Mouse (Mus musculus) fibroblast of lung, adult 2 months (primary cell): ENCODE measurements around the gene Pik3r3.
A peak's percentile ranks its signal among the peaks of the same experiment; 100 is the strongest.
"Not testable (repeated sequence)": the region's sequence is repeated elsewhere in the genome, so short reads cannot be mapped to it uniquely, and the experiment has no call there.

ENCODE experiments used
- DNase-seq: peaks from one replicate; pipeline ENCODE4 v3.0.0-alpha.2; 2011; ENCODE audit warnings: low read depth

Gene Pik3r3

GRCm38 (mm10) chr4:116220071-116220650, 1.3 kb upstream of the Pik3r3 start:
- DNase-seq, result no peak

- DNase-seq, result no peak
These were observed 658 bp upstream of the Pik3r3 start for GRCm38 (mm10) chr4:116220780-116221139.

DNA sequence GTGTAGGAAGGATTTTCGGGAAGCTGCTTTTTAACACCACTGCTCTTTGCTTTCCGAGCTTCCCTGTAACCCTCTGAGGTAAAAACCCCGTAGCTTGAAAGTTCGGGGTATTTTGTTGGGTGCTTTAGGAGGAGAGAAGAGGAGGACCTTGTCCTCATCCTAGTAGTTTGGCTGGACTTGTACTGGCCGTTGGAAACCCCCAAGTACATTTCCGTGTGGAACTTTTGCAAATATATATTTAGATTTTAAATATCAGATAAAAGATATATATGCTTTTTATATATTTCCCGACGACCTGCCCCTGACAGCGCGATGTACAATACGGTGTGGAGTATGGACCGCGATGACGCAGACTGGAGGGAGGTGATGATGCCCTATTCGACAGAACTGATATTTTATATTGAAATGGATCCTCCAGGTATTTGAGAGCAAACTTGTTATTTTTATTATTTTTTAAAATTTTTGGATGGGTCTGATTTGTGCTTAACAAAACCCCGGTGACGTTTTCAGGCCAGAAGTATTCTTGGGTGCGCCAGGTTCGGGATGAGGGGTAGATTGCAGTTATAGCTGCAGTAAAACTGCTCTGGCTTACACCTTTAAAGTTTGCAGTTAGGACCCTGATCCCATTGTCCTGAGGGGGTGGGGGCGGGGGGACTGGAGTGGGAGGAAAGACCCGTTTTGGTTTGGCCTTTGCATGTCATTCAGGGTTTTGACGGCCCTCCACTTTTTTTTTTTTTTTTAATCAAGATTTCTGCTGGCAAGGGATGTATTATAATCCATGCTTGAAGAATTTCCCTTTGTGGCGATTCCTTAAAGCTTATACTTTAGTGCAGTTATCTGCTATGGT, 801 bp downstream of the Pik3r3 start:
- DNase-seq, result no peak

- no peak for DNase-seq
These were observed 1.4 kb downstream of the Pik3r3 start for GRCm38 (mm10) chr4:116222843-116223119.

DNA sequence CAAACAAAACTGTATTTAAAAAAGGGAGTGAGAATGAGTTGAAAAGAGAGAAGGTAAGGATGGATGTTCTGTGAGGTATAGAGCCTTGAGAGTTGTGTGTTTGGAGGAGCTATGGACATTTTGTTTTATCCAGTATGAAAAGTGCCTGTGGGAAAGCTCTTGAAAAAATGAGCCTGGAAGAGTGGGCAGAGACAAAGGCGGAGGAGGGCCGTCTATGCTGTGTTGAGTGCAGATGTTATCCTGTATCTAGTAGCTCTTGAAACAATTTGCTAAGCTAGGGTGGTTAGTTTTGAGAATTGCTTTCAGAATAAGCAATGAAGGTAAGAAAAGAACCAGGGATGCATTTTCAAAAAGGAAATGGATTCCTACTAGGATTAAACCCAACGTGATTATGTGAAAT, 22.0 kb downstream of the Pik3r3 start:
- DNase-seq, result no peak

GRCm38 (mm10) chr4:116244240-116244639, 22.8 kb downstream of the Pik3r3 start:
- DNase-seq, result no peak

DNA sequence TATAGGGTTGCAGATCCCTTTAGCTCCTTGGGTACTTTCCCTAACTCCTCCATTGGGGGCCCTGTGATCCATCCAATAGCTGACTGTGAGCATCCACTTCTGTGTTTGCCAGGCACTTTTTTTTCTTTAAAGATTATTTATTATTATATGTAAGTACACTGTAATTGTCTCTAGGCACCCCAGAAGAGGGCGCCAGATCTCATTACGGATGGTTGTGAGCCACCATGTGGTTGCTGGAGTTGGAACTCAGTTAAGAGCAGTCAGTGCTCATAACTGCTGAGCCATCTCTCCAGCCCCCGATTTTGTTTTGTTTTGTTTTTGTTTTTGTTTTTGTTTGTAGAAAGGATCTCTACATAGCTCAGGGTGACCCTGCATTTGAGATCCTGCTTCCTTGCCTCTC, 24.5 kb downstream of the Pik3r3 start:
- not testable (repeated sequence) for DNase-seq

DNA sequence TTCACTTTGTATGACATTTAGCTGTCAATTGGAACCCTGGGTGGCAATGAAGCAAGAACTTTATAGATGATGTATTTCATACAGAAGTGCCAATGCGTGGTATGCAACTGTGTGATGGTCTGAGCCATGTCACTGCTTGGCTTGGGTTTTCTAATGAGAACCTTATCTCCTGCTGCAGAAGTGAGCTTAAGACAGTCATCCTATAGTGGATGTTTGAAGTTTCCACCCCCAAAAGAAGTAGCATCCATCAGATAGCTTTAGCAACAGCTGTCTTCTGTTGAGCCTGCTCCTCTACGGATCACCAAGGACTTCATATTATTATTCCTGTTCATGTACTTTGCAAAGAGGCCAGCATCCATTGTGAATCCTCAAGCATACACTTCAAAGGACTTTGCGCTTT, 28.6 kb downstream of the Pik3r3 start:
- no peak for DNase-seq

DNA sequence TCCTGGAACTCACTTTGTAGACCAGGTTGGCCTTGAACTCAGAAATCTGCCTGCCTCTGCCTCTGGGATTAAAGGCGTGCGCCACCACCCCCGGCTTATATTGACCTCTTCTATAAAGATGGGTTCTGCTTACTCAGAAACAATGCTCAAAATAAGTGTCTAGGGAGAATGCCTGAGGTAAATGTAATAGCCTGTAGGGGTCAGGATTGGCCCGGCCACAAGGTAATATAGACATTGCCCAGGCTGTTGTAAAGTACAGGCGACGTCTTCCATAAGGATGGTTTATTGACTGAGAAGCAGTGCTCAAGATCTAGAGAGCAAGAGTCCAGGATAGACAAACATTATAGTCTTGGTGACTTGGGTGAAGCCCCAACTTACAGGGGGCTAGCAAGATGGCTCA, 46.8 kb downstream of the Pik3r3 start:
- DNase-seq, result no peak

DNA sequence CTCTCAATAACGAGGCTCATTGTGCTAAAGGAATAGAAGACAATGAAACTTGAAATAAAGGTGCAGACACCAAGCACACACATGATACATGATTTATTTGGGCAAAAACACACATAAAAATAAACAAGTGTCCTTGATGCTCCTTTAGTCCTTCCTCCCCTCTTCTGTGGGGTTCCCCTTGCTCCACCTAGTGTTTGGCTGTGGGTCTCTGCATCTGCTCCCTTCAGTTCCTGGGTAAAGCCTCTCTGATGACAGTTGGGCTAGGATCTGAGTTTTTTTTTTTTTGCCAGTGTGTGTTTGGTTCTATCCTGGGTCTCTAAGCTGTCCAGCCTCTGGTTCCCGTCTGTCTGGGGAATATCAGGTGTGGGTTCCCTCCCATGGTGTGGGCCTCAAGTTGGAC, 60.8 kb downstream of the Pik3r3 start:
- no peak for DNase-seq

DNA sequence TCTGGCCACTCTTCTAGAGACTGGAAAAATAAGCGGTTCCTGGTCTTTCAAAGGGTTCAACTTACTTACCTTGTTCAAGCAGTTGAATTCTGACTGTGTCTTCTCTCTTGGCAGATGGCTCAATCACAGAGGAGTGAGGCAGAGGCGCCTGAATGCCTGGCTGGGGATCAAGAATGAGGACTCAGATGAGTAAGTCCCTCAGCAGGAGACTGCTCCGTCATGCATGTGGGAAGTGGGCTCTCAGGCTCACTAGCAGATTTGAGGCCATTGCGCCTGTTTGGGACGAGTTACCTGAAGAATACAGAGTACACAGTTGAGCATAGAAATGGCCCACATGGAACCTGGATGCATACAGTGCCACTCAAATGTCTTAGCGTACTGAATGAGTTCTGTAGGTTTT, 70.1 kb downstream of the Pik3r3 start:
- no peak for DNase-seq

- DNase-seq, result no peak
These were observed 71.9 kb downstream of the Pik3r3 start for GRCm38 (mm10) chr4:116293296-116293695.

DNA sequence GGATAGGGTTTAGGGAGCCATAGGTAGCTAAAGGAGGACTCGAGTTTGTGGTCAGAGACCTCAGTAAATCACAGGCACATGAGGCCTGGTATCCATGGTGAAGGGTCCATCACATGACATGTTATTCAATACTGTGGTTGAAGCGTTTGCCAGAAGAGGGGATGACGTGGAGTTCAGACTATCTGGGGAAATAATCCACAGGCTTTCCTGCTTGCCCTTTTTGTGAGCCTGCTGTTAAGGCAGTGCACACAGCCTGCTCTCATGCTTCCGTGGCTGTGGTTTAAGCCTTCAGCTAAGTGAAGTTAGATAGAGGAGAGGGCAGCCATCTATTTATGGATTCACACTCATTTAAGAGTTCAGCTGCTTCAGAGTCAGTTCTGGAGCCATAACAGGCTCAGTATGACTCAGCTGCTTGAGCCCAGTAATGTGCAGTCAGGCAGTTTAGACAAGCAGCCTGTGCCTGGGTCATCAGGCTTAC, 79.5 kb downstream of the Pik3r3 start:
- peak; percentile 75 for DNase-seq

GRCm38 (mm10) chr4:116304551-116304950, 83.1 kb downstream of the Pik3r3 start:
- DNase-seq, result no peak

- no peak for DNase-seq
These were observed 96.2 kb downstream of the Pik3r3 start for GRCm38 (mm10) chr4:116317575-116317974.

DNA sequence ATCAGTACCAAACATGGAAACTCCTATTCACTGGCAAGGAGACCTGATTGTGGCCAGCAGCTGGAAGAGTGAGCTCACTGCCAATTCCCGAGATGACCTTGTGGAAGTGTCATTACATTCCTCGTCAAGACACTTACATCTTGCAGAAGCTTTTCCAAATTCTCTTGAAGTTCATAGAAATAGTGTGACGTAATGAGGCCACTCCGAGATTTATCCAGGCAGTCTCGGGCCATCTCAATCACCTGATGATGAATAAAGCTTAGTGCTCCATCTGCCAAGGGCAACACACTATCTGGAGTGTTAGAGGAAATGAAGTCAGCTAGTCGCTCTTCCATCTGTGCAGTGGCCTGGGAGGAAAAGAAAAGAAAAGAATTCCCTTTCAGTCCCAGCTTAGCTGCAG, 100.7 kb downstream of the Pik3r3 start:
- no peak for DNase-seq

DNA sequence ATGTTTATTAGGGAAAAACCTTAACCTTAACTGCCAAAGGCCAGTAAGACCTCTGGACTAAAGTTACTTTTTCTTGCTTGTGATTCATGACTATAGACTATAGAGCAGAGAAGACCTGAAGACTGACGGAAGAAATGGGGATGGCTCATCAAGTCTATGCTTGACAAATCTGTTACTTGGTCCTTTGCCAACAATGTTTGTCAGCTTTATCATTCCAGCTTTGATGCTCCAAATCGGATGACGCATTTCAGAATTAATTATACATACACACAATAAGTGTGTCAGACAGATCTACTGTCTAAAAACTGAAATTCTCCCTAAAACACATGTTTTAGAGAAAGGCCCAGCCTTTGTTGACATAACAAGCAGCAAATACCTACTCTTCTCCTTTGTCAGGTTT, 107.8 kb downstream of the Pik3r3 start:
- no peak for DNase-seq

GRCm38 (mm10) chr4:116336294-116336693, 114.9 kb downstream of the Pik3r3 start:
- no peak for DNase-seq

GRCm38 (mm10) chr4:116342119-116342518, 120.7 kb downstream of the Pik3r3 start:
- DNase-seq, result peak; percentile 38

GRCm38 (mm10) chr4:116352496-116352895, 131.1 kb downstream of the Pik3r3 start:
- no peak for DNase-seq
